Mouse (Mus musculus) cerebellum, adult 2 months (tissue): ENCODE results near the gene Dgcr2.

Experiments used
- CTCF ChIP-seq: fragments of 200-500 bp; IDR thresholded peaks from 2 replicates; pipeline ENCODE4 v1.5.1; 2011; ENCODE audit warnings: low read depth, mild to moderate bottlenecking, control low read depth, low read length, moderate library complexity, borderline replicate concordance; ENCODE audit not compliant: insufficient read depth
- POLR2A ChIP-seq: fragments of 200-500 bp; IDR thresholded peaks from 2 replicates; pipeline ENCODE4 v1.6.1; 2011; ENCODE audit warnings: low read length, control low read depth, borderline replicate concordance; ENCODE audit not compliant: insufficient read depth

DNA sequence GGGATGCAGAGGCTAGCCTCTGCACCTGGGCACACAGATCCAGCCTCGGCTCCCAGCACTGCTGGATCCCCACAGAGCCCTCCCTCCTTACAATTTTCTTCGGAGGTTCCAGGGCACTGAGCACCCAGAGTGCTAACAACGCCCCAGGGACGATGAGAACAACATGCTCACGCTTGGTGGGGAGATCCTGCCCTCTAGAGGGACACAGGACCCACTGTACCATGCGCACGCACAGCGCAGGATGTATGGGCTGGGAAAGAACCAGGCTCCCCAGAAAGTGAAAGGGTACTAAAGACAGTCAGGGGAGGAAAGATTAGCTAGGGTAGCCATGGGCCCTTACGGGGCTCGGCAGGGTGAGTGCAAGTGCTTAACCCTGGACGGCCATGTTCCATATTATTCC lies 66.6 kb downstream of the Dgcr2 start:
- TF ChIP-seq CTCF (peak; percentile 31; the same call in 1 of the 2 replicates), POLR2A (no peak)
